Mouse (Mus musculus): ENCODE results near the gene Olfr1272. TPM values are rescaled to one million over a fixed set of nuclear protein-coding genes. Genes with fewer than 3 reads are reported as not detected.

Olfr1272 gene
- total and polyA plus RNA-seq, 3 experiments: not detected

- Histone ChIP-seq H3K4me3 (ENCODE audit: control insufficient read depth in 1 of 2, insufficient read depth in 1 of 2, low read depth in 2 of 2, low read length in 2 of 2) (no peak within 1 kb of the TSS), H3K9me3 (replicated peaks; ENCODE audit: insufficient read depth, low read length) (no peaks in the 10 kb centered on the region), H3K79me2 (ENCODE audit: control insufficient read depth, insufficient read depth, low read length, poor library complexity) (no peaks in the 10 kb centered on the region), H3K9ac (ENCODE audit: control insufficient read depth, low read depth, low read length, poor library complexity, severe bottlenecking) (no peak within 1 kb of the TSS), H3K27me3 (ENCODE audit: control insufficient read depth in 1 of 2, insufficient read depth in 2 of 2, low read length in 2 of 2) (no peaks in the 10 kb centered on the region), H3K27ac (ENCODE audit: control insufficient read depth, low read depth, low read length) (no peak within 1 kb of the TSS), H3K36me3 (ENCODE audit: control insufficient read depth in 1 of 2, insufficient read depth in 2 of 2, low read length in 2 of 2) (no peaks in the 10 kb centered on the region), H3K4me1 (ENCODE audit: control insufficient read depth in 1 of 2, insufficient read depth in 2 of 2, low read length in 2 of 2) (no peaks in the 10 kb centered on the region)
- no peak for DNase-seq (ENCODE audit: low read depth, low spot score)
- no peak for TF ChIP-seq UBTF (IDR thresholded peaks at IDR 0.05; ENCODE audit: borderline replicate concordance, insufficient read depth, low read depth, low read length)
- TF ChIP-seq TBP (IDR thresholded peaks at IDR 0.05; ENCODE audit: low read depth, low read length): no peak
- TF ChIP-seq EP300 (IDR thresholded peaks at IDR 0.05; ENCODE audit: low read depth in 1 of 2, low read length in 2 of 2): no peak
- TF ChIP-seq ZKSCAN1 (IDR thresholded peaks at IDR 0.05; ENCODE audit: low read depth, low read length): no peak
Observed at GRCm38 (mm10) chr2:90257492-90257891, 35.1 kb downstream of the Olfr1272 start, which contains the start of gene Olfr142. Gene Olfr142 (minus strand): TSS chr2:90257592.

Other genes starting within 250 kb of the Olfr1272 start
- not detected in 2 replicates for gene Olfr140, start 229.2 kb downstream of the Olfr1272 start, total RNA-seq (2012; rRNA removed)
- gene Olfr140, start 229.2 kb downstream of the Olfr1272 start, polyA plus RNA-seq (2012; ENCODE audit: insufficient read depth in 1 of 2, insufficient read length in 2 of 2, low read depth in 1 of 2, low replicate concordance in 2 of 2, missing spikeins in 1 of 2): not detected
- not detected in 2 replicates for gene Olfr1269, start 171.4 kb downstream of the Olfr1272 start, total RNA-seq (2012; rRNA removed)
- gene Olfr1269, start 171.4 kb downstream of the Olfr1272 start, polyA plus RNA-seq (2012; ENCODE audit: insufficient read depth in 1 of 2, insufficient read length in 2 of 2, low read depth in 1 of 2, low replicate concordance in 2 of 2, missing spikeins in 1 of 2): not detected
- not detected in 2 replicates for gene Olfr32, start 150.5 kb downstream of the Olfr1272 start, total RNA-seq (2012; rRNA removed)
- not detected for gene Olfr32, start 150.5 kb downstream of the Olfr1272 start, polyA plus RNA-seq (2012; ENCODE audit: insufficient read depth in 1 of 2, insufficient read length in 2 of 2, low read depth in 1 of 2, low replicate concordance in 2 of 2, missing spikeins in 1 of 2)
- gene Olfr1270, start 139.8 kb downstream of the Olfr1272 start, total RNA-seq (2012; rRNA removed): not detected in 2 replicates
- not detected for gene Olfr1270, start 139.8 kb downstream of the Olfr1272 start, polyA plus RNA-seq (2012; ENCODE audit: insufficient read depth in 1 of 2, insufficient read length in 2 of 2, low read depth in 1 of 2, low replicate concordance in 2 of 2, missing spikeins in 1 of 2)
- gene Olfr1506, start 68.3 kb downstream of the Olfr1272 start, total RNA-seq (2012; rRNA removed): not detected in 2 replicates
- gene Olfr1506, start 68.3 kb downstream of the Olfr1272 start, polyA plus RNA-seq (2012; ENCODE audit: insufficient read depth in 1 of 2, insufficient read length in 2 of 2, low read depth in 1 of 2, low replicate concordance in 2 of 2, missing spikeins in 1 of 2): not detected
- gene Olfr142, start 35.2 kb downstream of the Olfr1272 start, total RNA-seq (2012; rRNA removed): not detected in 2 replicates
- not detected for gene Olfr142, start 35.2 kb downstream of the Olfr1272 start, polyA plus RNA-seq (2012; ENCODE audit: insufficient read depth in 1 of 2, insufficient read length in 2 of 2, low read depth in 1 of 2, low replicate concordance in 2 of 2, missing spikeins in 1 of 2)
- gene Olfr1271, start 21.8 kb downstream of the Olfr1272 start, total RNA-seq (2012; rRNA removed): not detected in 2 replicates
- gene Olfr1271, start 21.8 kb downstream of the Olfr1272 start, polyA plus RNA-seq (2012; ENCODE audit: insufficient read depth in 1 of 2, insufficient read length in 2 of 2, low read depth in 1 of 2, low replicate concordance in 2 of 2, missing spikeins in 1 of 2): not detected
- not detected in 2 replicates for gene Gm13769, start 29.4 kb upstream of the Olfr1272 start, total RNA-seq (2012; rRNA removed)
- gene Gm13769, start 29.4 kb upstream of the Olfr1272 start, polyA plus RNA-seq (2012; ENCODE audit: insufficient read depth in 1 of 2, insufficient read length in 2 of 2, low read depth in 1 of 2, low replicate concordance in 2 of 2, missing spikeins in 1 of 2): not detected
- not detected in 2 replicates for gene Olfr1274-ps, start 105.8 kb upstream of the Olfr1272 start, total RNA-seq (2012; rRNA removed)
- gene Olfr1274-ps, start 105.8 kb upstream of the Olfr1272 start, polyA plus RNA-seq (2012; ENCODE audit: insufficient read depth in 1 of 2, insufficient read length in 2 of 2, low read depth in 1 of 2, low replicate concordance in 2 of 2, missing spikeins in 1 of 2): not detected